Mouse (Mus musculus) CD8-positive naive resting alpha-beta T cell, adult 2 months (primary cell): ENCODE measurements around the gene Ap1m2.
"Not testable (repeated sequence)": the region's sequence is repeated elsewhere in the genome, so short reads cannot be mapped to it uniquely, and the experiment has no call there.

Experiments used
- DNase-seq, 2 experiments: peaks; one replicate each; pipeline ENCODE4 v3.0.0; 2022; ENCODE audit warnings: low read depth in 2 of 2, low spot score in 2 of 2

The Ap1m2 gene

DNA sequence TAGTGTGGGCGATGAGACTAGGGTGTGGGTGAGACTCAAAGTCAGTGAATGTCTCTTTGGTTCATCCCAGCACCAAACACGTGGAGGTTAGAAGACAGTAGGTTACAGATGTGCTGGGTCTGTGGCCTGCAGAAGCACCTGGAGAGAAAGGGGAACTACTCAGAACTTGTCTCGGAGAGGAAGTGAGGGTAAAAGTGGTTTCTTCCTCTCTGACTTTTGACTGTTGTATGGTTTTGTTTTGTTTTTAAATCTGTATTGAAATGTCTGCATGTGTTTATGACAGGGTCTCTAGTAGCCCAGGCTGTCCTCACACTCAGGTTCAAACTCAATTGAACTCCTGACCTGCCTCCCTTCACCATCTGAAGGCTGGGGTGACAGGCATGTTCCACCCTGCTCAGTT lies 15.9 kb upstream of the Ap1m2 start:
- DNase-seq = peak; percentile 66 to 69

DNA sequence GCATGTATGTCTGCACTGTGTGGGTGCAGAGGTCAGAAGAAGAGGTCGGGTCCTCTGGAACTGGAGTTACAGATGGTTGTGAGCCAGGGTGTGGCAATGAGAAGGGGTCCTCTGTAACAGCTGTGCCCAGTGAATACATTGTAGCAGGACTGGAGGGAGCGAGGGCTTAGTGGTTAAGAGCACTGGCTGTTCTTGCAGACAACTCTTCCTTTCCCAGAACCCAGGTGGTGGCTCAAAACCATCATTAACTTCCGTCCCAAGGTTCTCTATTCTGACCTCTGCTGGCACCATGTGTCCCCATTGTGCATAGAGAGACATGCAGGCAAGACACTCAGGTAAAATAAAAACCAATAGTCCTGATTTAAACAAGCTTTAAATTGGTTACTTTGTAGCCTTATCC lies 15.4 kb upstream of the Ap1m2 start:
- no peak for DNase-seq

DNA sequence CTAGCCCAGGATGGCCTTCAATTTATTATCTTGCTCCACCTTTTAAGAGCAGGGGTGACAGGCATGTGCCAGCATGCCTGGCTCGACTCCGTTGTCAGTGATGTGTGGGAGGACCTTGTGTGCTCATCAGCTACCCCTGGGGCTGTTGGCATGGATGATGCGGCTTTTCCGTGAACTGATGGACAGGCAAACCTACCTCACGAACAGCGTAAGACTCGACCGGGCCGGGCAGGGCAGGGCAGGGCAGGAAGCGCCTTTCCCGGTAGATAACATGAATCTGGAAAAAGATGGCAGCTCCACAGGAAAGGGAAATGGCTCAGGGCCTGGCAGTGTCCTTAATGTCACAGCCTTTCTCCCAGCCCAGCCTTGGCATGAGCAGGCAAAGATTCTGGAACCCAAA lies 12.1 kb upstream of the Ap1m2 start:
- no peak for DNase-seq

DNA sequence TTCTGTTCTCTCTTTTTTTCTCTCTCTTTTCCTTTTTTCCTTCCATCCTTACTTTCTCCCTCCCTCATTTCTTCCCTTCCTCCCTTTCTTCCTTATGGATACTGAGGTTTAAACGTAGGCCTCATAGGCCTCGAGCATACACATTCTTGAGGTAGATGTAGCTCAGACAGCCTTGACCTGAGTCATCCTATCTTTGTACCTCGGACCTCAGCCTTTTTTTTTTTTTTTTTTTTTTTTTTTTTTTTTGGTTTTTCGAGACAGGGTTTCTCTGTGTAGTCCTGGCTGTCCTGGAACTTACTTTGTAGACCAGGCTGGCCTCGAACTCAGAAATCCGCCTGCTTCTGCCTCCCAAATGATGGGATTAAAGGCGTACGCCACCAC lies 10.8 kb upstream of the Ap1m2 start:
- DNase-seq = not testable (repeated sequence)

DNA sequence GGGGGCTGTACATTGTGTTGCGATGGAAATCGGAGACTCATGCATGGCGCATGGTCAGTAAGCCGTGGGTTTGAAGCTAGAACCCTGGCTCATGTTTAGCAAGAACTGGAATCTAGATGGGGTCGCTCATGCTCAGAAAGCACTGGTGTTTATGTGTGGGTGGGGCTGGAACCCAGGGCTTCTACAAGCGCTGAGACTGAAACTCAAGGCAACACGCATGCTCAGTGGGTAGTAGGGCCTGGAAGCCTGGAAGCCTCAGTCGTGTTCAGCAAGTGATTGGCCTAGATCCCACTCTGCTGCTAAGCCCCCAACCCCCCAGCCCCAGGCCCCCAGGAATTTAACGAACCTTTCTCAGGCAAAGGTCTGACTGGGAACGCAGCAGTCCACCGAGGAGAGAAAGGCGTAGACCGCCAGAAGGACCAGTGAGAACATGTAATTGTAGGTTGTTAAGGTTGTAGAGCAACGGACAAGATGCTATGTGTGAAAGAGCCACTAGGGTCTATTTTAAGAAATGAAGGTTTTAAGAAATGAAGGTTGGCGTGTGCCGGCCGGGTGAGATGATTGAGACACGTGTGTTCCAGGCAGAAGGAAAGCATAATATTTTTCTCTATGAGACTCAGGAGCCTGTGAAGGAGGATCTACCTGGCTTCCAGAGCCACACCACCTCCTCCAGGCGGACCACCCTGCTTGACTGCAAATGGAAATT lies 10.2 kb upstream of the Ap1m2 start:
- DNase-seq = no peak

DNA sequence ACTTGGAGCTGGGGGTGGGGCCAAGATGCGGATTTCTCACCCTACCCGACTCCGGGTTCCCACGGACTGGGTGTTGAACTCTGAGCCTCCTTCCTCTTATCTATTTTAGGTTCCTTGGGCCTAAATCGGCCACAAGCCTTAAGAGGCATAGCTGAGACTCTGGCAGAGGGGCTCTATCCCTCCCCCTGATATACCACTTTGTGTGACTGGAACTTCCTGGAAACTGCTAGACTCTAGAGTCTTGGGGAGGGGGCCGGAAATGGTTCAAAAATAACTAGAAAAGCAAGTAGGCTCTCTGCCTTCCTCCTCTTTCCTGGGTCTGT lies 9.3 kb upstream of the Ap1m2 start:
- DNase-seq = peak in 1 of 2 experiments; percentile 42

DNA sequence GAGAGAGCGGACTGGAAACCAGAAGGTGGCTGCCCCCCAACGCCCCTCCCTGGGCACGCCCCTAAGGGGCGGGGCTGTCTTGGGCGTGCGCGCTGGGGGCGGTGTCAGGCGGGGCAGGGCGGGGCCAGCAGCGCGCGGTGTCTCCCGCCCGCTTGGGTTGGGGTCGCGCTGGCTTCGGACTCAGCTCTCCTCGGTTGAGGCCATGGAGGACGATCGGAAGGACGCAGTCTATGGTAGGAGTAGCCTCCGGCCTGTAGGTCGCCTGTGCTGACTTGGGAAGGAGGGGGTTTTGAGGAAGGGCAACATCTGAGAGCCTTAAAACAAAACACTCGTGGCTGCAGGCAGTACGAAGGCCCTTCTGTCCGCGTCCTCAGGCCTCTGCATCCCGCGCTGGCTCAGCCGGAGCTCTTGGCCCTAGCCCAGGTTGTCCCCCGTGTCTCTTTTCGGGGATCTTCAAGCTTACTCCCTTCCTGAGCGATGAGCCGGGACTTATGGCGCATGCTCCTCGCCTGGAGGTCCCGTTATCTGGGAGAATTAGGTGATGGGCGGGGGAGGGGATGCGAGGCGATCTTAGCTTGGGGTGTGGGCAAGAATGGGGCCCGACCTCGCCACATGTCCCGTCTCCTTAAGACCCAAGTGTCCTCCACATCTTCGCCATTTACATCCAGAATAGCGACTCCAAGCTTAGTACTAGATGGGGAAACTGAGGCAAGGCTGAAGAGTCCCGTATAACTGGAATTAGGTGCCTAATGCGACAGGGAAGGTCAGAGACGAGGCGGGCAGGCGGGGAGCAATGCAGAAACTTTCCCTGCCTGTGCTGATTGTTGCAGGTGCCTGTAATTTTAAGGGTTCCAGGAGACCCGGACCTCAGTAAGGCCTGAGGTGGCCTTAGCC lies 8.7 kb upstream of the Ap1m2 start, which contains the start of gene Slc44a2:
Gene Slc44a2 (plus strand): TSS at position 80 of the 894 bp plus-strand sequence.
- DNase-seq = peak; percentile 64 to 75

DNA sequence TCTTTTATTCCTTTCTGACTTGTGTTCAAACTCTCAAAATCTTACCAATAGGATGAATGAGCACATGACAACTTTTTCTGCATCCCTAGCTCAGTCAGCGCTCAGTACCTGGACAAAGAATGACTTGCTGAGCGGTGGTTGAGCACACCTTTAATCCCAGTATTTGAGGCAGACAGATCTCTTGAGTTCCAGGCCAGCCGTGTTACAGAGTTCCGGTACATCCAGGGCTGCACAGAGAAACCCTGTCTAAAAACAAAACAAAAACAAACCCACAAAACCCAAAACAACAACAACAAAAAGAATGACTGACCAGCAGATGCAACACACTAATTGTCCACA lies 8.1 kb upstream of the Ap1m2 start:
- DNase-seq = no peak

DNA sequence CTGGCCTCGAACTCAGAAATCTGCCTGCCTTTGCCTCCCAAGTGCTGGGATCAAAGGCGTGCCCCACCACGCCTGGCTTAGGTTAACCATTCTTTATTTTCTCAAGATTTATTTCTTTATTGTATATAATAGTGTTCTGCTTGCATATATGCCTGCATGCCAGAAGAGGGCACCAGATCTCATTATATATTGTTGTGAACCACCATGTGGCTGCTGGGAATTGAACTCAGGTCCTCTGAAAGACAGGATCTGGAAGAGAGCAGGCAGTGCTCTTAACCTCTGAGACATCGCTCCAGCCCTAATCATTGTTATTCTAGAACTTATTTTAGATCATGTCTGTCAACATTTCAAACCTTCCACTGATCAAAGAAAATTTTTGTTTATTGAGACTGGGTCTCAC lies 7.4 kb upstream of the Ap1m2 start:
- no peak for DNase-seq

DNA sequence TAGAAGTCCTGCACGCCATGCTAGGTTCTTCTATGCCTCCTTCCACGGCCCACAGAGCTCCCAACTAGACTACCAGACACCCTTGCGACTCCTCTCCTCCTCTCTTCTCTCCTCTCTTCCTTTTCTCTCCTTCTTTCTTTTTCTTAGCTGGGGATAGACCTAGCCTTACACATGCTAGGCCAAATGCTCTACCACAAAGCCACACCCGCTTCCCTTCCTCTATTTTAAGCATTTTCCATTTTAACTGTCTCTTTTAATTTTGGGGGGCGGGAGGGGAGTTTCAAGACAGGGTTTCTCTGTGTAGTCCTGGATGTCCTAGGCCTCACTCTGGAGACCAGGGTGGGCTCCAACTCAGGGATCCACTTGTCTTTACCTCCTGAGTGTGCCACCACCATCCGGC lies 6.7 kb upstream of the Ap1m2 start:
- no peak for DNase-seq

DNA sequence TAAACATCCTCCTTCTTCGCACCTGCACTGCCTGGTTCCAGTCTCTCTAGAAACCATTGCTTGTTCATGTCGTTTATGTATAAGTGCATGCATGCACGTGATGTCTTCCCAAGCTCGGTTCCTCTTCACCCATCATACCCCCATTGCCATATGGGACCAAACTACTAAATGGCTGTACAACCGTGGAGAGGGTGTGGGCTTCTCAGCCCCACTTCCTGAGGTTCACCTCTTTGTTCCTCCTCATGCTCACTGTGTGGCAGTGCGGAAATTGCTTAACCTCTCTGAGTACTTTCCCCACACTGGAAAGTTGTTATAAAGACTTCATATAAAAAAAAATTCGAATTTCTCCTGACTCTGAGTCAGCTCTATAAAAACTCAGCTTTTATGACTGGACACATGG lies 4.6 kb upstream of the Ap1m2 start:
- DNase-seq = peak in 1 of 2 experiments; percentile 45

DNA sequence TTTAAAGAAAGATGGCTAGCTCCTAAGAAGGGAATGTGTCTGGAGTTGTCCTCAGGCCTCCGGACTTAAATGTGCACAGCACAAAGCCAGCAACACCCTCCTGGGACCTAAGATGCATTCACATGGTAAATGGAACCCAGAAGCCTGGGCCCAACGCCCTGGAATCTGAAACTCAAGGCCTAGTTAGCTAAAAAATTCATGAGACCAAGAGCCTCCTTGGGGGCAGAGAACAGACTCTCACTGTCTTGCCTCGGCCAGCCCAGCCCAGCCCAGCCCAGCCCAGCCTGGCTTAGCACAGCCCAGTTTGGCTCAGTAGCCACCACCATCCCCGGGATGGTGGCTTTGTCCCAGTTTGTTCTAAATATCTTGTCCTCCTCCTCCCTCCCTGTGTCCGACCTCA lies 3.3 kb upstream of the Ap1m2 start:
- DNase-seq = no peak

DNA sequence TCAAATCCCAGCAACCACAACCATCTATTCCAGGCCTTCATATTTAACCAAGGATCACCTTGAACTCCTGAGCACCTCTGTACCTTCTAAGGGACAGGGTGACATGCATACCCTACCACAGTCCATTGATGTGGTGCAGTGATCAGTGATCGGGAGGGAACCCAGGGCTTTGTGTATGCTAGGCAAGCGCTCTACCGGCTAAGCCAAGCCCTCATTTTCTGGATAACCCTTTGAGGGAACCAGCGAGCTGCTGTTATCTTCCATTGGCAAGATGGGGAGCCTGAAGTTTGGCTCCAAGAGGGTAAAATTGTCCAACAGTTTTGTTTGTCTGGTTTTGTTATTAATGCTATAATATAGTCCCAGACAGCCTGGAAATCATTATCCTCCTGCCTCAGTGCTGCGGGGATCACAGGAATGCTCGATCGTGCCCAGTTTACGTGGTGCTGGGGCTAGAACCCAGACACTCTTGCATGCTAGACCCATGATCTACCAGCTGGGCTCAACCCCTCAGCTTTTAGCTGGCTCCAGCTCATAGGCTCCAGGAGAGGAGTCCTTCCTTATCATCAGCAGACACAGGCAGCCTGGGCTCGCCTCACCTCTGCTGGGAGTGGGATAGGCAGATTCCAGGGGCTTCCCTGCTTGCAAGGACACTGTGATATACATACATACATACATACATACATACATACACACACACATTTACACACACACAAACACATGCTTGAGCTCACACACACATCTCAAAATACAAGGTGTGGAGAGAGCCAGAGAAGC lies 2.4 kb upstream of the Ap1m2 start:
- no peak for DNase-seq

DNA sequence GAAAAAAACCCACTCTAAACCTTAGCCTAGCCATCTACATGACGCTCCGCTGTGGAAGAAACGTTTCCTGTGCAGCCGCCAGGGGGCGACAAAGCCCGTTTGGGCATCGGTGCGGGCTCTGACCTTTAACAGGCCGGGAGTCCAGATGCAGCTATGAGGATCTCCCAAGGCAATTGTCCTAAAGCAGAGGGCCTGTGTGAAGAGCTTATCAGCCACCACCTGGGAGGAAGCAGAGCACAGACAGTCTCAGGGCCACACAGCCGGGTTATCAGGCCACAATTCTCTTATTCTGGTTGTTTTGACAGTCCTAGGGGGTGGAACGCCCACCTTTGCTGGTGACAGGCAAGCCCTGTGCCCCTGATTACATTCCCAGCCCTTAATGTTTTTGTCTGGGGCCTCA lies 1.3 kb upstream of the Ap1m2 start:
- DNase-seq = peak; percentile 77 to 79

DNA sequence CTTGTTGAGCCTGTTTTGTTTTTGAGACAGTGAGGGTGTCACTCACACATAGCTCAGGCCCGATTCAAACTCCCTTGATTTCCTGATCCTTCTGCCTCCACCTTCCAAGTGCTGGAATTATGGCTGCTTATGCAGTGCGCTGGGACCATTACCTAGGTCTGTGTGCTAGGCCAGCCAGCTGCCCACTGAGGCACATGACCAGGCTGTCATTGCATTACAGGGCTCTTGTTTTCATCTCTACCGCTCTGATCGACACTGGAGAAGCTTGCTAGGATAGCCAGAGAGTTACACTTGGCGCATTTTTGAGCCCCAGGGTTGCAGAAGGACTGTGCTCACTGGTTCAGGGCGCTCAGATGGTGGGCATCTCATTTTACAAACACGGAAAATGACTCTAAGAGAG lies 442 bp downstream of the Ap1m2 start:
- DNase-seq = no peak

DNA sequence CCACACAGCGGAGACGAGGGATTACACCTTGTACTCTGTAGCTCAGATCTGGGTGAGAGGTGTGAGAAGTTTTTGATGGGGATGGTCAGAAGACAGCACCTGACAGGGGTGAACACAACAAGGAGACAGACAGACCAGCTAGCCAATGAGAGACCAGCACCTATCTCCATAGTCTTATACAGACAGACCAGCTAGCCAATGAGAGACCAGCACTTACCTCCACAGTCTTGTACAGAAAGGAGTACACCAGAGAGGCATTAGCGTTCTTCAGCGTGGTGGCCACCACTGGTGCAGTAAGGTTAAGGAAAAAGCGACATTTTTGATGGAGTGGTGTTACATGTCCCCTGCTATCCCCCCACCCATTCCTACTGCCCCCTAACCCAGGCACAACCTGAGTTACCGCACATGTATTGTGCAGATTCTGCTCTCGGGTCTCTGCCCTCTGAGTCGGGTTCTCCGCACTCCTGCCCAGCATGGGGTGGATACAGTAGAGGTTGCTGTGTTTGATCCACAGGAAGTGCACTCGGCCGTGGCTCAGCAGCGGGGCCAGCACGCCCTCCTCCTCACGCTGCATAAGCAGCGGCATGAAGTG lies 2.9 kb downstream of the Ap1m2 start:
- no peak for DNase-seq

DNA sequence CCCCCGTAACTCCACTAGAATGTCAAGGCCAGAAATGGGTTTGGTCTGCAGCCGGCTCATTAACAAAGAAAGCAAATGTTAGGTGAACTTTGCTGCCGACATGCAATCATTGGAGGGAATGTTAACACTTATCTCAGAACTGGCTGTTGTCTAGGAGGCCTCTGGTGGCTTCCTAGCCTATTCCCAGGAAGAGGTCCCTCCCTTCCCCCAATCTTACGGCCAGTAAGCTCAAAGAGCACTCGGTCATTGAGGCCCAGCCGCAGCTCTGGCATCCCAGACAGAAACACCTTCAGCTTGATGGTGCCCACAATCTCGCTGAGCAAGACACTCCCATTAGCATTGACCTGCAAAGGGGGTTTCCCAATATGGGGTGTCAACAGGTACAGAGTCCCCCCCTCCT lies 7.1 kb downstream of the Ap1m2 start:
- DNase-seq = no peak

DNA sequence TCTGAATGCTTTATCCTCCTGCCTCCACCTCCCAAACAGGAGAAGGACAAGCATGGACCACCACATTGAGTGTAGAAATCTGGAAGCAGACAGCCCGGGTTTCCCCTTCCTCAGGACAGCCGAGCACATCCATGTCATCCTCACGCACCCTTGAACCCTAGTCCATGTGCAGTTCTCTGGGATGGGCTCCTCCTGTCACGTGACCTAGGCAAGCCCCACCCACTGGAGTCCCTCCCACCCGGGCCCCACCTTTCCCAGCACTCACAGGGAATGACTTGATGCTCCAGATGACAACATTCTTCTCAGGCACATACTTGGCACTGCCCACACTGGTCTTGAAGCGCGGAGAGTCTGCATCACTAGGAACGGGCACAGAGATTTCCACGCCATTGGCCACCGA lies 13.1 kb downstream of the Ap1m2 start:
- DNase-seq = no peak

DNA sequence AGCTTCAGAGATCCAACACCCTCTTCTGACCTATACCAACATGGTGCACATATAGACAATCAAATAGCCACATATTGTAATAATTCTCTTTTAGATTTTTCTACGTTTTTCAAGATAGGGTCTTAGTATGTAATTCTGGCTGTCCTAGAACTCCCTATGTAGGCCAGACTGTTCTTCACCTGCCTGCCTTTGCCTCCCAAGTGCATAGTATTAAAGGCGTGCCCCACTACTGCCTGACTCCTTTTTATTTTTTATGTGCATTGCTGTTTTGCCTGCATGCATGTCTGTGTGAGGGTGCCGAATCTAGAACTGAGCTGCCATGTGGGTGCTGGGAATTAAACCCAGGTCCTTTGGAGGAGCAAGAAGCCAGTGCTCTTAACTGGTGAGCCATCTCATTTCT lies 19.9 kb downstream of the Ap1m2 start:
- DNase-seq = no peak

DNA sequence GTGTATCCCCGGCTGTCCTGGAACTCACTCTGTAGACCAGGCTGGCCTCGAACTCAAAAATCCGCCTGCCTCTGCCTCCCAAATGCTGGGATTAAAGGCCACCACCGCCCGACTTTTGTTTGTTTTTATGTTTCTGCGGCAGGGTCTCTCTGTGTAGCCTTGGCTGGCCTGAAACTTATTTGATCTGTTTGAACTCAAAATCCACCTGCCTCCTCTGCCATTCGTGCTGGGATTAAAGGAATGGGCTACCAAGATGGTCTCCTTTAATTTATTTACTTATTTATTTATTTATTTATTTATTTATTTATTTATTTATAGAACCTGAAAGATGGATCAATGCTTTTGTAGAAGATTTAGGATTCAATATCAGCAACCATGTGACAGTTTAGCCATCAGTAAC lies 20.3 kb downstream of the Ap1m2 start:
- not testable (repeated sequence) for DNase-seq

DNA sequence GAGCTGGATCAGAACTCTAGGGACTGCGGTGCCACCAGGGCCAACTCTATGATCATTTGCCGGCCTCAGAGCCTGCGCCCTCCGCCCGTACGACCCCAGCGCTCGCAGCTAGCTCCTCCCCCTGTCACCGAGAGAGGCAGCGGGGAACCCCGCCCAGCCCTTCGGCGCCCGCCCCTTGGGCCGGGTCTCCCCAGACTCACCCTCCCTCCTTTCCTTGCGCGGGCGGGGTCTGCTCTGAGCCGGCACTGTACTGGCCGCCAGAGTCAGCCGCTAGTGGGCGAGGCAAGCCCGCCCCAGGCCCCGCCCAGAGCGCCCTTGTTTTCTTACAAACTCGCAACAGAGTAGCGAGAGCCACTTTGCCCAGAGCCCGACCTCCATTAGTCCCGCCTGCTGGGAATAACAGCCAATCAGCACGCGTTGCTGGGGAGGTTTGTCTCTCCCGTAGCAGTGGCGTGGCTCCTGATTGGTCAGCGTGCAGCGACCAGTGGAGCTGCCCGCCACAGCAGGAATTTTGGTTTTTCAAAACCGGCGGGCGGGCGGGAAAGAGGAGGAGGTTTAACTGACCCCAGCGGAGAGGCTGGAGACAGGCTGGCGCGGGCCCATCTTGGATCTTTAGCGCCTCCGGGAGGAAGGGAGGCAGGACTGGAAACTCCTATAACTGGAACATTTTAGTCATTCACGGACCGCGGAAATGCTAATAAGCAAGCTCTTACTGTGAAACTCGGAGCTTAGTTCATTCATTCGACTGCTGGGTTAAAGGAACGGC lies 20.9 kb downstream of the Ap1m2 start, which contains the start of gene Cdkn2d:
Gene Cdkn2d (minus strand): TSS at position 386 of the 766 bp plus-strand sequence.
- DNase-seq = peak; percentile 99 to 100
